Mouse (Mus musculus): Measurements from ENCODE around the gene C1qtnf7. TPM values are rescaled to one million over a fixed set of nuclear protein-coding genes. Genes with fewer than 3 reads are reported as not detected.

C1qtnf7 gene
- polyA plus RNA-seq, 1 experiment from 2014 or later, result 0.74 TPM

- no peak overlapping the region for H3K27ac ChIP-seq (ENCODE audit: low read depth, low read length)
- 62% methylated on average over 6 of the region's 6 CpGs for WGBS
- H3K27me3 ChIP-seq (ENCODE audit: control insufficient read depth, insufficient read depth, low read length), result no peaks in the 10 kb centered on the region
- H3K36me3 ChIP-seq (ENCODE audit: control insufficient read depth, insufficient read depth, low read length), result no peaks in the 10 kb centered on the region
- H3K4me1 ChIP-seq (ENCODE audit: control insufficient read depth, insufficient read depth, low read length), result peaks cover 18% of the 10 kb centered on the region
- H3K4me2 ChIP-seq, result no peak overlapping the region
- 0 out of 2 replicates have a peak overlapping the region, but pooled peaks have one; percentile 0 for H3K9ac ChIP-seq (ENCODE audit: low read length)
- H3K4me3 ChIP-seq (ENCODE audit: low read depth, low read length), result no peak overlapping the region
- DNase-seq (ENCODE audit: low spot score, missing footprints) (no peak), ATAC-seq (ENCODE audit: low FRiP score) (no peak)
- H3K9me3 ChIP-seq (ENCODE audit: control insufficient read depth, low read length), result no peaks in the 10 kb centered on the region
These were observed 148.2 kb downstream of the C1qtnf7 start for GRCm38 (mm10) chr5:43663531-43663930.

GRCm38 (mm10) chr5:43665144-43665543, 149.8 kb downstream of the C1qtnf7 start:
- 17% methylated on average over 5 of the region's 5 CpGs for WGBS
- peak; percentile 42; the same call in 1 of the 2 replicates for ATAC-seq (ENCODE audit: low FRiP score)
- no peaks in the 10 kb centered on the region for H3K9me3 ChIP-seq (ENCODE audit: control insufficient read depth, low read length)
- no peaks in the 10 kb centered on the region for H3K27me3 ChIP-seq (ENCODE audit: control insufficient read depth, insufficient read depth, low read length)
- H3K27ac ChIP-seq (ENCODE audit: low read depth, low read length), result no peak overlapping the region
- no peak overlapping the region for H3K9ac ChIP-seq (ENCODE audit: low read length)
- no peak overlapping the region for H3K4me3 ChIP-seq (ENCODE audit: low read depth, low read length)
- H3K4me1 ChIP-seq (ENCODE audit: control insufficient read depth, insufficient read depth, low read length), result peaks cover 18% of the 10 kb centered on the region
- H3K4me2 ChIP-seq, result peak overlapping the region; percentile 12; the same call in 1 of the 2 replicates
- no peak for DNase-seq (ENCODE audit: low spot score, missing footprints)
- no peaks in the 10 kb centered on the region for H3K36me3 ChIP-seq (ENCODE audit: control insufficient read depth, insufficient read depth, low read length)

Other genes starting within 250 kb of the C1qtnf7 start
- 7.7 and 10.9 TPM in 2 replicates for gene Cc2d2a, start 146.8 kb downstream of the C1qtnf7 start, polyA plus RNA-seq (2014; fragmentation: Nextera tagmentation; extraction: Ambion mirVana)

Measured in midbrain, embryonic 11.5 days (tissue).